Mouse (Mus musculus): Measurements from ENCODE around the gene Gal. TPM values are rescaled to one million over a fixed set of nuclear protein-coding genes. Genes with fewer than 3 reads are reported as not detected.

Gal gene
- total and polyA plus RNA-seq, 3 experiments = not detected

DNA sequence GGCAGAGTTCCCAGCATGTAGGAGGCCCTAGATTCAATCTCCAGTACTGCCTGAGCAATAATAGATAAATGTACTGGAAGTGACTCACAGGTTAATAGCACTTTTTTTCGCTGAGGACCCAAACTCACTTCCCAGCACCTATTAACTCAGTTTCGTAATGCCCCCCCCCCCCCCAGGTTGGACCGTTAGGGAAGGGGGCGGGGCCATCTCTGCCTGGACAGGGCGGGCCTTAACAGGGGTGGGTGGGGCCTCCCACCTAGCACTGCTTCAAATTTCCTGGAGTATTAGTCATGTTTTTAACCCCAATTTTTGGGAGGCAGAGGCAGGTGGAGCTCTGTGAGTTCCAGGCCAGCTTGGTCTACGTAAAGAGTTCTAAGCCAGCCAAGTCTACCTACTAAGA, 26.3 kb downstream of the Gal start (continued):
- TF ChIP-seq IRF4 (IDR thresholded peaks at IDR 0.05; ENCODE audit: low read depth, low read length) (no peak), MEF2A (IDR thresholded peaks at IDR 0.05; ENCODE audit: borderline replicate concordance, low read depth, low read length) (no peak)

DNA sequence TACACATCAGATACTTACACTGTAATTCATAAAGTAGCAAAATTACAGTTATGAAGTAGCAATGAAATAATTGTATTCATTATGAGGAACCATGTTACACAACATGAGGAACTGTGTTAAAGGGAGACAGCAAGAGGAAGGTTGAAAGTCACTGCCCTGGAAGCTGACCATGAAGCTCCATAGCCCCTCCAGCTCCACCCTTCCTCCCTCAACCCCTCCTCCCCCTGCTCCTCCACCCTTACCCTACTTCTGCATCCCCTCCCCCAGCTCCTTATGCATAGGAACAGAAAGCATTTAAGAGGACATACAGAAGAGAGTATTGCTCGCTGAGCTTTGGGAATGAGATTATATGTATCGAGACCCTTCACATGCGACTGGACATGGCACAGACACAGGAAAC, 35.7 kb downstream of the Gal start:
- in situ Hi-C loops (cut with MboI; ENCODE audit: low pct_ligation_motif_present, low pct_unique_long_range_greater_than_20kb, low sequenced_read_pairs) = no loop called here
- TF ChIP-seq POLR2AphosphoS2 (IDR thresholded peaks at IDR 0.05; ENCODE audit: low read depth, low read length) (no peak), CHD2 (IDR thresholded peaks at IDR 0.05; ENCODE audit: low read length) (no peak), RCOR1 (conservative IDR thresholded peaks at IDR 0.05; ENCODE audit: low read depth, low read length) (no peak), SIN3A (IDR thresholded peaks at IDR 0.05; ENCODE audit: low read length) (no peak), CHD1 (IDR thresholded peaks at IDR 0.05; ENCODE audit: low read depth, low read length) (no peak)
- dilution Hi-C loops (cut with MboI; ENCODE audit: extremely low pct_ligation_motif_present, extremely low pct_unique_long_range_greater_than_20kb, low sequenced_read_pairs) = no loop called here
- no peak overlapping the region for H3K27ac ChIP-seq (ENCODE audit: insufficient read depth, low read depth)
- no peak for DNase-seq (ENCODE audit: extremely low read depth)
- no peaks in the 10 kb centered on the region for H3K27me3 ChIP-seq (replicated peaks)
- no peaks in the 10 kb centered on the region for H3K79me2 ChIP-seq (replicated peaks; ENCODE audit: control insufficient read depth, extremely low read depth, insufficient read depth, poor library complexity, severe bottlenecking)
- no peaks in the 10 kb centered on the region for H3K9me3 ChIP-seq (replicated peaks; ENCODE audit: low read length)
- no peaks in the 10 kb centered on the region for H3K4me1 ChIP-seq (ENCODE audit: control insufficient read depth in 1 of 2, insufficient read depth in 2 of 2)
- H3K4me2 ChIP-seq (ENCODE audit: insufficient read depth, low read depth, poor library complexity, severe bottlenecking) = no peak overlapping the region
- H3K9ac ChIP-seq (ENCODE audit: insufficient read depth, low read depth) = no peak overlapping the region
- H3K4me3 ChIP-seq (replicated peaks in 1 of 3; ENCODE audit: low read depth in 2 of 3, low read length in 2 of 3, poor library complexity in 1 of 3) = no peak overlapping the region
- H3K36me3 ChIP-seq (replicated peaks in 1 of 2; ENCODE audit: control insufficient read depth in 1 of 2, insufficient read depth in 1 of 2, low read length in 1 of 2) = peaks cover 0 to 4% of the 10 kb centered on the region in 2 experiments

DNA sequence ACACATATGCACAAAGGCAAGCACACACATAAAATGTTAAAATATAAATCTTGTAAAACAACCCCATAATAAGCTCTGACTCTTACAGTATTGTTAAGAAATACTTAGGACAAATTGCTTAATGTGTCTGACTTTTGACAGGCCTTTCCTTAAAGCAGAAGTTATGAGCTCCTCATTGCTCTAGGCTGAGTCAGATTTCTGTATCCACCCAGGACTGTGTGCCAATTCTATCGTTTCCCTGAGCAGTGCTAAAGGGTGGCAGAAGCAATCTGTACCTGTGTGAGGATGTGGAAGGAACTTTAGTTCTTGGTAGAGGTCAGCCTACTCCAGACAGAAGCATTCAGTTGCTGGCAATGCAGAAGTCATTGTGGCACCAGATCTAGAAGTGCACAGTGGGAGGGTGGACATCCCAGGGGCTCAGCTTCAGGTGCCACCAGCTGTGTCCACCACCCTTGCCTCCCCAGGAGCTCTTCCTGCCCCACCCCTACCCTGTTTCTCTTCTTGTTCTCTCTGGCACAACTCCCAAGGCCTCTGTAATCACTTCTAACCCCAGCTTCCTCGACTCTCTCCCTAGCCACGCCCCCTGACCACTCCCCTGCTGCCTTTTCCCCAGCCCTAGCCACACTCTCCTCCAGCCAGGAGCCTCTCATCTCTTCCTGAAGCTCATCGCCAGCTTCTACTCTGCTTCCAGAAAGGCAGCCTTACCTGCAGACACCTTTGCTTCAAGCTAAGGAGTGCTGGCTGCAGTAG, 37.2 kb downstream of the Gal start:
- dilution Hi-C loops (cut with MboI; ENCODE audit: extremely low pct_ligation_motif_present, extremely low pct_unique_long_range_greater_than_20kb, low sequenced_read_pairs) = no loop called here
- TF ChIP-seq USF2 (conservative IDR thresholded peaks at IDR 0.05; ENCODE audit: low read depth, low read length) (no peak), IRF4 (IDR thresholded peaks at IDR 0.05; ENCODE audit: low read depth, low read length) (no peak), ELF1 (IDR thresholded peaks at IDR 0.05; ENCODE audit: low read depth, low read length) (no peak), ZKSCAN1 (IDR thresholded peaks at IDR 0.05; ENCODE audit: borderline replicate concordance, low read depth, low read length) (no peak), ZNF384 (IDR thresholded peaks at IDR 0.05; ENCODE audit: low read depth, low read length) (no peak), RAD21 (IDR thresholded peaks at IDR 0.05; ENCODE audit: low read depth, low read length) (no peak), MXI1 (IDR thresholded peaks at IDR 0.05; ENCODE audit: low read depth, low read length) (no peak), CTCF (conservative IDR thresholded peaks at IDR 0.05 in 1 of 2, IDR thresholded peaks at IDR 0.05 in 1 of 2; ENCODE audit: low read depth in 2 of 2, low read length in 2 of 2) (no peak), KAT2A (IDR thresholded peaks at IDR 0.05; ENCODE audit: insufficient replicate concordance, low read length) (no peak), JUND (conservative IDR thresholded peaks at IDR 0.05; ENCODE audit: low read depth, low read length) (no peak), HCFC1 (IDR thresholded peaks at IDR 0.05; ENCODE audit: low read depth, low read length) (no peak), MAZ (IDR thresholded peaks at IDR 0.05; ENCODE audit: low read depth, low read length) (no peak)
- Histone ChIP-seq H3K27me3 (replicated peaks) (no peaks in the 10 kb centered on the region), H3K4me3 (replicated peaks in 1 of 3; ENCODE audit: low read depth in 2 of 3, low read length in 2 of 3, poor library complexity in 1 of 3) (no peak overlapping the region), H3K27ac (ENCODE audit: insufficient read depth, low read depth) (no peak overlapping the region), H3K9ac (ENCODE audit: insufficient read depth, low read depth) (no peak overlapping the region), H3K4me1 (ENCODE audit: control insufficient read depth in 1 of 2, insufficient read depth in 2 of 2) (no peaks in the 10 kb centered on the region), H3K79me2 (replicated peaks; ENCODE audit: control insufficient read depth, extremely low read depth, insufficient read depth, poor library complexity, severe bottlenecking) (no peaks in the 10 kb centered on the region), H3K9me3 (replicated peaks; ENCODE audit: low read length) (no peaks in the 10 kb centered on the region), H3K36me3 (replicated peaks in 1 of 2; ENCODE audit: control insufficient read depth in 1 of 2, insufficient read depth in 1 of 2, low read length in 1 of 2) (peaks cover 4 to 5% of the 10 kb centered on the region in 2 experiments), H3K4me2 (ENCODE audit: insufficient read depth, low read depth, poor library complexity, severe bottlenecking) (no peak overlapping the region)
- DNase-seq (ENCODE audit: extremely low read depth) = no peak
- in situ Hi-C loops (cut with MboI; ENCODE audit: low pct_ligation_motif_present, low pct_unique_long_range_greater_than_20kb, low sequenced_read_pairs) = no loop called here

Data from CH12.LX (cell line).